Mouse (Mus musculus) adrenal gland, adult 18-20 months (tissue): ENCODE results near the gene Haspin. TPM values are rescaled to one million over a fixed set of nuclear protein-coding genes. Genes with fewer than 3 reads are reported as not detected.

Source experiments
- DNase-seq, 2 experiments: peaks; one replicate each; pipeline ENCODE4 v3.0.0; 2021 to 2022; ENCODE audit warnings: low spot score in 2 of 2
- total RNA-seq, 2 experiments: library from RNA; stranded (reverse); gene quantifications; 1 replicate in 1 of 2; 2 replicates in 1 of 2; pipeline ENCODE4 v1.2.3; 2021

Gene Haspin
- total RNA-seq, 2 experiments from 2014 or later: 0.13 to 0.46 TPM

- DNase-seq: no peak
These were observed 8.2 kb upstream of the Haspin start for GRCm38 (mm10) chr11:73146026-73146974.

- no peak for DNase-seq
These were observed 6.2 kb upstream of the Haspin start for GRCm38 (mm10) chr11:73144261-73144681.

- no peak for DNase-seq
These were observed 978 bp downstream of the Haspin start for GRCm38 (mm10) chr11:73137116-73137515.

- no peak for DNase-seq
These were observed 1.5 kb downstream of the Haspin start for GRCm38 (mm10) chr11:73136587-73136986.

- DNase-seq: no peak
These were observed 3.9 kb downstream of the Haspin start for GRCm38 (mm10) chr11:73134222-73134621.

- no peak for DNase-seq
These were observed 5.1 kb downstream of the Haspin start for GRCm38 (mm10) chr11:73132999-73133398.

GRCm38 (mm10) chr11:73131020-73131419, 7.1 kb downstream of the Haspin start:
- DNase-seq: no peak

- no peak for DNase-seq
These were observed 11.6 kb downstream of the Haspin start for GRCm38 (mm10) chr11:73126495-73126894.

- no peak for DNase-seq
These were observed 26.7 kb downstream of the Haspin start for GRCm38 (mm10) chr11:73111414-73111813.

GRCm38 (mm10) chr11:73109941-73110340, 28.2 kb downstream of the Haspin start:
- peak in 1 of 2 experiments; percentile 22 for DNase-seq

- no peak for DNase-seq
These were observed 29.0 kb downstream of the Haspin start for GRCm38 (mm10) chr11:73108898-73109625.

- no peak for DNase-seq
These were observed 29.7 kb downstream of the Haspin start for GRCm38 (mm10) chr11:73108195-73108897.

- peak; percentile 33 to 37 for DNase-seq
These were observed 30.7 kb downstream of the Haspin start for GRCm38 (mm10) chr11:73107358-73107757.

- no peak for DNase-seq
These were observed 32.8 kb downstream of the Haspin start for GRCm38 (mm10) chr11:73105246-73105645.

- no peak for DNase-seq
These were observed 36.8 kb downstream of the Haspin start for GRCm38 (mm10) chr11:73101308-73101707.

- DNase-seq: no peak
These were observed 37.9 kb downstream of the Haspin start for GRCm38 (mm10) chr11:73099976-73100750.

GRCm38 (mm10) chr11:73098860-73099259, 39.2 kb downstream of the Haspin start:
- no peak for DNase-seq

GRCm38 (mm10) chr11:73094231-73094995, 43.7 kb downstream of the Haspin start:
- DNase-seq: no peak

- no peak for DNase-seq
These were observed 45.2 kb downstream of the Haspin start for GRCm38 (mm10) chr11:73092877-73093276.

GRCm38 (mm10) chr11:73092057-73092456, 46.0 kb downstream of the Haspin start:
- DNase-seq: no peak
